Mouse (Mus musculus): ENCODE measurements around the gene Il18rap.

- TF ChIP-seq CTCF (IDR thresholded peaks at IDR 0.05; ENCODE audit: low read depth) (no peak), EP300 (IDR thresholded peaks at IDR 0.05; ENCODE audit: low read depth) (no peak)
Observed at GRCm38 (mm10) chr1:40475697-40476096, 39.5 kb upstream of the Il18rap start.
